In genomic region chr6:14540333-14540732, GRCm38 (mm10) we compare ENCODE assay signal across 22 mouse cellular contexts.
DNase-seq lines count a peak whose midpoint lies in the region; ATAC-seq and TF ChIP-seq lines count a peak whose summit lies in the region.
"Had no signal": no experiment of that assay in that cellular context is flagged by ENCODE, and none has a peak within 500 bp of the region (broad histone marks: within the 10 kb centered on the region; RNA-seq: fewer than 3 reads in every experiment).

No protein-coding gene starts in this region.

- H3K27ac ChIP-seq in hindbrain, embryonic 15.5 days (replicated peaks) = no peak overlapping the region
- H3K27ac ChIP-seq in hindbrain, postnatal 0 days = no peak overlapping the region
- no peak overlapping the region for H3K27ac ChIP-seq in neural tube, embryonic 13.5 days (replicated peaks)
- no peak overlapping the region for H3K27ac ChIP-seq in neural tube, embryonic 15.5 days (replicated peaks)
- H3K27ac ChIP-seq: embryonic facial prominence, embryonic 13.5 days; embryonic facial prominence, embryonic 15.5 days; forebrain, embryonic 10.5 days; forebrain, embryonic 12.5 days had no signal

- no peaks in the 10 kb centered on the region for H3K36me3 ChIP-seq in hindbrain, embryonic 15.5 days
- H3K36me3 ChIP-seq in hindbrain, postnatal 0 days (ENCODE audit: insufficient read depth, low read length) = no peaks in the 10 kb centered on the region
- H3K36me3 ChIP-seq in neural tube, embryonic 13.5 days = no peaks in the 10 kb centered on the region
- no peaks in the 10 kb centered on the region for H3K36me3 ChIP-seq in neural tube, embryonic 15.5 days
- H3K36me3 ChIP-seq: embryonic facial prominence, embryonic 13.5 days; embryonic facial prominence, embryonic 15.5 days; forebrain, embryonic 10.5 days; forebrain, embryonic 12.5 days had no signal

- no peaks in the 10 kb centered on the region for H3K27me3 ChIP-seq in hindbrain, embryonic 15.5 days
- no peaks in the 10 kb centered on the region for H3K27me3 ChIP-seq in hindbrain, postnatal 0 days (ENCODE audit: insufficient read depth, low read length)
- H3K27me3 ChIP-seq in neural tube, embryonic 13.5 days = no peaks in the 10 kb centered on the region
- H3K27me3 ChIP-seq in neural tube, embryonic 15.5 days (replicated peaks) = no peaks in the 10 kb centered on the region
- H3K27me3 ChIP-seq: embryonic facial prominence, embryonic 13.5 days; embryonic facial prominence, embryonic 15.5 days; forebrain, embryonic 12.5 days had no signal

- no peak overlapping the region for H3K9ac ChIP-seq in hindbrain, embryonic 15.5 days
- no peak overlapping the region for H3K9ac ChIP-seq in hindbrain, postnatal 0 days (replicated peaks; ENCODE audit: low read length)
- no peak overlapping the region for H3K9ac ChIP-seq in neural tube, embryonic 13.5 days
- H3K9ac ChIP-seq in neural tube, embryonic 15.5 days (replicated peaks) = no peak overlapping the region
- H3K9ac ChIP-seq: embryonic facial prominence, embryonic 13.5 days; embryonic facial prominence, embryonic 15.5 days; forebrain, embryonic 12.5 days had no signal

- no peak overlapping the region for H3K4me2 ChIP-seq in hindbrain, embryonic 15.5 days
- no peak overlapping the region for H3K4me2 ChIP-seq in hindbrain, postnatal 0 days (ENCODE audit: low read depth, low read length)
- no peak overlapping the region for H3K4me2 ChIP-seq in neural tube, embryonic 13.5 days
- H3K4me2 ChIP-seq in neural tube, embryonic 15.5 days = no peak overlapping the region
- H3K4me2 ChIP-seq: embryonic facial prominence, embryonic 13.5 days; embryonic facial prominence, embryonic 15.5 days; forebrain, embryonic 12.5 days had no signal

- no peak for TF ChIP-seq CTCF in hindbrain, postnatal 0 days (IDR thresholded peaks at IDR 0.05; ENCODE audit: low read depth)

- no peak for DNase-seq in hindbrain, postnatal 0 days (ENCODE audit: low spot score)
- no peak for DNase-seq in neural tube, embryonic 10.5 days (ENCODE audit: extremely low spot score, low spot score)
- DNase-seq in lung, postnatal 14 days = no peak
- DNase-seq: adrenal gland, adult 2 months; adrenal gland, postnatal 10 days; adrenal gland, postnatal 25 days; cerebellum, adult 11 months; cerebellum, adult 18-20 months; cerebellum, adult 8-10 months; cerebellum, adult 9-11 months; cerebellum, postnatal 14 days; cerebellum, postnatal 36 days; embryo, embryonic 11 days had no signal

- no peak overlapping the region for H3K4me3 ChIP-seq in hindbrain, embryonic 15.5 days
- H3K4me3 ChIP-seq in hindbrain, postnatal 0 days (ENCODE audit: low read length) = no peak overlapping the region
- H3K4me3 ChIP-seq in neural tube, embryonic 13.5 days = no peak overlapping the region
- H3K4me3 ChIP-seq in neural tube, embryonic 15.5 days (replicated peaks) = no peak overlapping the region
- H3K4me3 ChIP-seq: embryonic facial prominence, embryonic 13.5 days; embryonic facial prominence, embryonic 15.5 days; erythroblast, embryonic 14.5 days; forebrain, embryonic 10.5 days; forebrain, embryonic 12.5 days had no signal

- H3K4me1 ChIP-seq in hindbrain, embryonic 15.5 days (replicated peaks) = no peaks in the 10 kb centered on the region
- no peaks in the 10 kb centered on the region for H3K4me1 ChIP-seq in hindbrain, postnatal 0 days (ENCODE audit: insufficient read depth, low read length)
- no peaks in the 10 kb centered on the region for H3K4me1 ChIP-seq in neural tube, embryonic 13.5 days (replicated peaks)
- H3K4me1 ChIP-seq in neural tube, embryonic 15.5 days = no peaks in the 10 kb centered on the region
- H3K4me1 ChIP-seq: embryonic facial prominence, embryonic 13.5 days; embryonic facial prominence, embryonic 15.5 days; forebrain, embryonic 10.5 days; forebrain, embryonic 12.5 days had no signal

- no peaks in the 10 kb centered on the region for H3K9me3 ChIP-seq in hindbrain, embryonic 15.5 days
- no peaks in the 10 kb centered on the region for H3K9me3 ChIP-seq in hindbrain, postnatal 0 days (ENCODE audit: low read length)
- H3K9me3 ChIP-seq in neural tube, embryonic 13.5 days = no peaks in the 10 kb centered on the region
- H3K9me3 ChIP-seq in neural tube, embryonic 15.5 days (replicated peaks) = no peaks in the 10 kb centered on the region
- H3K9me3 ChIP-seq: embryonic facial prominence, embryonic 13.5 days; embryonic facial prominence, embryonic 15.5 days; forebrain, embryonic 10.5 days; forebrain, embryonic 12.5 days had no signal

- ATAC-seq in hindbrain, embryonic 15.5 days (ENCODE audit: low FRiP score, low read depth) = peak; percentile 51; the same call in 1 of the 2 replicates
- no peak for ATAC-seq in hindbrain, postnatal 0 days
- peak; percentile 67 for ATAC-seq in neural tube, embryonic 13.5 days (ENCODE audit: low read depth)
- ATAC-seq in neural tube, embryonic 15.5 days (ENCODE audit: low FRiP score) = peak; percentile 91
- ATAC-seq: forebrain, embryonic 14.5 days had no signal

- 77% methylated on average over 5 of the region's 5 CpGs for WGBS in hindbrain, embryonic 15.5 days
- 88% methylated on average over 5 of the region's 5 CpGs for WGBS in hindbrain, postnatal 0 days
- WGBS in neural tube, embryonic 13.5 days = 75% methylated on average over 5 of the region's 5 CpGs
- 68% methylated on average over 5 of the region's 5 CpGs for WGBS in neural tube, embryonic 15.5 days
